Mouse (Mus musculus): ENCODE results near the gene Chst14. TPM values are rescaled to one million over a fixed set of nuclear protein-coding genes. Genes with fewer than 3 reads are reported as not detected.

The Chst14 gene
- polyA plus RNA-seq, 1 experiment, result 25.4 TPM

- Histone ChIP-seq H3K36me3 (ENCODE audit: control insufficient read depth, insufficient read depth) (no peaks in the 10 kb centered on the region), H3ac (ENCODE audit: control insufficient read depth, insufficient read length) (no peak overlapping the region)
- TF ChIP-seq MYOG (IDR thresholded peaks at IDR 0.05; ENCODE audit: control insufficient read depth in 1 of 3, insufficient read depth in 1 of 3, insufficient read length in 2 of 3, low read depth in 2 of 3), result no peak
- no peak for TF ChIP-seq MYOD1 (IDR thresholded peaks at IDR 0.05; ENCODE audit: control insufficient read depth in 1 of 3, insufficient read length in 2 of 3, low read depth in 2 of 3)
These were observed 30.2 kb downstream of the Chst14 start for GRCm38 (mm10) chr2:118956497-118956896.

DNA sequence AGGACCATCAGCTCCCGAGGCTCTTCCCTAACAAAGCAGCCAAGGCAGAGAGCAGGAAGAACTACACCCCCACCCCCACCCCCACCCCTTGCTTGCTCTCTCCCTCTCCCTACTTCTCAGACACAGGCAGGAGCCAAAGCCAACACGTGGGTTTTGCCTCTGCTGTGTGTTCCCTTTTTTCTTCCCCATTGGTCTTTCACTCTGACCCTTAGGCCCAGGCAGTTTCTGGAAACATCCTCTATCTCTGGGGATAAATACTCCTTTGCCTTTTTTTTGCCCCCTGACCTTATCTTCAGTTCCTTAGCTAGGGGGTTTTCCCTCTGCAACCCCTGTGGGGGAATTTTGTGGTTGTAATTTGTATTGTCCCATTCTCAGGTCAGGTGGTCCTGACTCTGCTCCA is 33.3 kb downstream of the Chst14 start:
- no peaks in the 10 kb centered on the region for H3K36me3 ChIP-seq (ENCODE audit: control insufficient read depth, insufficient read depth)

More at GRCm38 (mm10) chr2:118956497-118956896, 30.2 kb downstream of the Chst14 start:
- H3K4me3 ChIP-seq, result no peak overlapping the region
- no peaks in the 10 kb centered on the region for H3K79me2 ChIP-seq (ENCODE audit: control insufficient read depth, insufficient read depth)
- H3K4me2 ChIP-seq (ENCODE audit: low read depth), result no peak overlapping the region
- no peaks in the 10 kb centered on the region for H3K27me3 ChIP-seq (ENCODE audit: control insufficient read depth, insufficient read depth, insufficient read length)

DNA sequence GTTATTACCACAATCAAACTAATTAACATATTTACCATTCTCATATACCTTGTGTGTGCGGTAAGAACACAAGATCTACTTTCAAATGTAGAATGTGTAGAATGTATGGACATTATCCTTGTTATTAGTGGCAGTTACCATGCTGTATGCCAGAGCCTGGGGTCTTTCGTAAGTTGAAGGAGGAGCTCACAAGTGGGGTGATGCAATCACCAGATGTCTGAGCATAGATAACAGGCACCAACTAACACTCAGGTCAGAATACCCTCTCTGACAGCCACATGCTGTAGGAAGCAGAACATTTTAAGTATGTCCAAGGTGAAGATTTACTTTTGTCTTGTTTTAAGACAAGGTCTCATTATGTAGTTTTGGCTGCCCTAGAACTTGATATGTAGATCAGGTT is 34.1 kb downstream of the Chst14 start:
- Histone ChIP-seq H3K36me3 (ENCODE audit: control insufficient read depth, insufficient read depth) (no peaks in the 10 kb centered on the region), H3K4me2 (ENCODE audit: low read depth) (no peak overlapping the region), H3K79me2 (ENCODE audit: control insufficient read depth, insufficient read depth) (no peaks in the 10 kb centered on the region), H3K27me3 (ENCODE audit: control insufficient read depth, insufficient read depth, insufficient read length) (no peaks in the 10 kb centered on the region), H3ac (ENCODE audit: control insufficient read depth, insufficient read length) (no peak overlapping the region), H3K4me3 (no peak overlapping the region)
- TF ChIP-seq CEBPB (IDR thresholded peaks at IDR 0.05; ENCODE audit: insufficient read depth, poor library complexity, severe bottlenecking) (0 out of 2 replicates have a peak, but pooled peaks have one; percentile 47), POLR2A (IDR thresholded peaks at IDR 0.05; ENCODE audit: insufficient read length, low read depth) (no peak)

More for the DNA sequence above, 33.3 kb downstream of the Chst14 start:
- TF ChIP-seq POLR2A (IDR thresholded peaks at IDR 0.05; ENCODE audit: insufficient read length, low read depth) (no peak), POLR2AphosphoS2 (IDR thresholded peaks at IDR 0.05; ENCODE audit: insufficient read length, low read depth) (no peak), REST (IDR thresholded peaks at IDR 0.05; ENCODE audit: insufficient read depth, insufficient read length) (no peak), TCF12 (IDR thresholded peaks at IDR 0.05; ENCODE audit: insufficient read depth, poor library complexity, severe bottlenecking) (no peak), TCF3 (IDR thresholded peaks at IDR 0.05; ENCODE audit: insufficient read length, low read depth) (no peak), USF1 (IDR thresholded peaks at IDR 0.05; ENCODE audit: low read depth) (no peak), MYOG (IDR thresholded peaks at IDR 0.05; ENCODE audit: control insufficient read depth in 1 of 3, insufficient read depth in 1 of 3, insufficient read length in 2 of 3, low read depth in 2 of 3) (no peak), E2F4 (IDR thresholded peaks at IDR 0.05; ENCODE audit: insufficient read depth) (no peak)
- Histone ChIP-seq H3K79me2 (ENCODE audit: control insufficient read depth, insufficient read depth) (no peaks in the 10 kb centered on the region), H3K4me2 (ENCODE audit: low read depth) (no peak overlapping the region), H3K27me3 (ENCODE audit: control insufficient read depth, insufficient read depth, insufficient read length) (no peaks in the 10 kb centered on the region), H3K4me3 (no peak overlapping the region), H3ac (ENCODE audit: control insufficient read depth, insufficient read length) (no peak overlapping the region)

DNA sequence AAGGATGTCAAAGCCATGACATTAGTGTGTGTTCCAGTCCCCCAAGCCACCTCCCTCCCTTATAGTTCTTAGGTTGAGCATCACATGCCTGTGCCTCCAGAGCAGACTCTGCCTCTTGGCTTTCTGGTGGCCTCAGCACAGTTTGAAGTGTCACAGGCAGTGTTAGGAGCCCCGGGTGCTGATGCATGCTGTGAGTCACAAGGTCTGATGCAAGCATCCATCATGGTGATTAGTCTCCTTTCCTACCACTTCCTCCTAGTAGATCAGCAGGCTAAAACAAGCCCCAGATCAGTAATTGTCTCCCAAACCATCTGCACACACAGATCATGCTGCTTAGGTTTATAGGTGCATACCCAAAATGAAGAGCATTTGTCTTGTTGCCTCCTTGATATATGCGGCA is 35.2 kb downstream of the Chst14 start:
- no peak overlapping the region for H3K4me3 ChIP-seq
- peak overlapping the region; percentile 51 for H3K4me2 ChIP-seq (ENCODE audit: low read depth)
- no peaks in the 10 kb centered on the region for H3K27me3 ChIP-seq (ENCODE audit: control insufficient read depth, insufficient read depth, insufficient read length)
- no peak overlapping the region for H3ac ChIP-seq (ENCODE audit: control insufficient read depth, insufficient read length)
- no peaks in the 10 kb centered on the region for H3K79me2 ChIP-seq (ENCODE audit: control insufficient read depth, insufficient read depth)
- H3K36me3 ChIP-seq (ENCODE audit: control insufficient read depth, insufficient read depth), result no peaks in the 10 kb centered on the region
- TF ChIP-seq SRF (IDR thresholded peaks at IDR 0.05; ENCODE audit: control insufficient read depth, insufficient read length, low read depth) (no peak), CEBPB (IDR thresholded peaks at IDR 0.05; ENCODE audit: insufficient read depth, poor library complexity, severe bottlenecking) (peak; percentile 88), USF1 (IDR thresholded peaks at IDR 0.05; ENCODE audit: low read depth) (no peak), E2F4 (IDR thresholded peaks at IDR 0.05; ENCODE audit: insufficient read depth) (no peak), POLR2AphosphoS2 (IDR thresholded peaks at IDR 0.05; ENCODE audit: insufficient read length, low read depth) (no peak), TCF12 (IDR thresholded peaks at IDR 0.05; ENCODE audit: insufficient read depth, poor library complexity, severe bottlenecking) (no peak), POLR2A (IDR thresholded peaks at IDR 0.05; ENCODE audit: insufficient read length, low read depth) (peak; percentile 39), MYOG (IDR thresholded peaks at IDR 0.05; ENCODE audit: control insufficient read depth in 1 of 3, insufficient read depth in 1 of 3, insufficient read length in 2 of 3, low read depth in 2 of 3) (no peak), MAX (IDR thresholded peaks at IDR 0.05; ENCODE audit: low read depth) (no peak), REST (IDR thresholded peaks at IDR 0.05; ENCODE audit: insufficient read depth, insufficient read length) (no peak), TCF3 (IDR thresholded peaks at IDR 0.05; ENCODE audit: insufficient read length, low read depth) (no peak), MYOD1 (IDR thresholded peaks at IDR 0.05; ENCODE audit: control insufficient read depth in 1 of 3, insufficient read length in 2 of 3, low read depth in 2 of 3) (no peak)

GRCm38 (mm10) chr2:118963007-118963675 is 36.8 kb downstream of the Chst14 start:
- no peak for TF ChIP-seq MYOG (IDR thresholded peaks at IDR 0.05; ENCODE audit: control insufficient read depth in 1 of 3, insufficient read depth in 1 of 3, insufficient read length in 2 of 3, low read depth in 2 of 3)
- no peak for TF ChIP-seq TCF12 (IDR thresholded peaks at IDR 0.05; ENCODE audit: insufficient read depth, poor library complexity, severe bottlenecking)
- no peak for TF ChIP-seq SRF (IDR thresholded peaks at IDR 0.05; ENCODE audit: control insufficient read depth, insufficient read length, low read depth)
- H3K4me3 ChIP-seq, result no peak overlapping the region

More at GRCm38 (mm10) chr2:118963007-118963675, 36.8 kb downstream of the Chst14 start:
- Histone ChIP-seq H3K79me2 (ENCODE audit: control insufficient read depth, insufficient read depth) (no peaks in the 10 kb centered on the region), H3K27me3 (ENCODE audit: control insufficient read depth, insufficient read depth, insufficient read length) (no peaks in the 10 kb centered on the region), H3K4me2 (ENCODE audit: low read depth) (no peak overlapping the region), H3K36me3 (ENCODE audit: control insufficient read depth, insufficient read depth) (no peaks in the 10 kb centered on the region), H3ac (ENCODE audit: control insufficient read depth, insufficient read length) (no peak overlapping the region)
